Mouse (Mus musculus) layer of hippocampus, adult 2 months (tissue): ENCODE measurements around the gene Klhl8. TPM values are rescaled to one million over a fixed set of nuclear protein-coding genes. Genes with fewer than 3 reads are reported as not detected.

ENCODE experiments used
- DNase-seq, 2 experiments: peaks; one replicate each; pipeline ENCODE4 v3.0.0; 2022; ENCODE audit warnings: low spot score in 2 of 2
- H3K27ac ChIP-seq: fragments of 200-600 bp; 2 replicates; pipeline ENCODE4 v1.8.1; 2022
- H3K4me3 ChIP-seq: fragments of 200-600 bp; 2 replicates; pipeline ENCODE4 v1.8.1; 2022; ENCODE audit warnings: mild to moderate bottlenecking
- CTCF ChIP-seq: fragments of 200-600 bp; conservative IDR thresholded peaks from 2 replicates; pipeline ENCODE4 v1.8.1; 2022; ENCODE audit warnings: antibody characterized with exemption, mild to moderate bottlenecking, moderate library complexity
- total RNA-seq, 2 experiments: library from RNA; stranded (reverse); gene quantifications; 2 replicates each; pipeline ENCODE4 v1.2.3; 2021

Gene Klhl8
- total RNA-seq, 2 experiments from 2014 or later, result 30.4 to 32.7 TPM

GRCm38 (mm10) chr5:103854041-103854806 lies 56.8 kb downstream of the Klhl8 start:
- H3K4me3 ChIP-seq, result 0 out of 2 replicates have a peak overlapping the region, but pooled peaks have one; percentile 18
- TF ChIP-seq CTCF, result peak; percentile 50
- peak; percentile 36 to 76 for DNase-seq
- peak overlapping the region; percentile 77 for H3K27ac ChIP-seq

- Histone ChIP-seq H3K27ac (peak overlapping the region; percentile 43; the same call in 1 of the 2 replicates), H3K4me3 (no peak overlapping the region)
- DNase-seq, result no peak
- no peak for TF ChIP-seq CTCF
Measured at GRCm38 (mm10) chr5:103852756-103853549, 58.1 kb downstream of the Klhl8 start.

- no peak for DNase-seq
- Histone ChIP-seq H3K4me3 (no peak overlapping the region), H3K27ac (no peak overlapping the region)
- no peak for TF ChIP-seq CTCF
Measured at GRCm38 (mm10) chr5:103848546-103848945, 62.5 kb downstream of the Klhl8 start.

GRCm38 (mm10) chr5:103846609-103847008 lies 64.5 kb downstream of the Klhl8 start:
- DNase-seq, result no peak
- Histone ChIP-seq H3K27ac (no peak overlapping the region), H3K4me3 (no peak overlapping the region)
- TF ChIP-seq CTCF, result no peak

GRCm38 (mm10) chr5:103846154-103846551 lies 64.9 kb downstream of the Klhl8 start:
- Histone ChIP-seq H3K4me3 (no peak overlapping the region), H3K27ac (no peak overlapping the region)
- TF ChIP-seq CTCF, result no peak
- DNase-seq, result no peak

- DNase-seq, result peak; percentile 34 to 47
- Histone ChIP-seq H3K27ac (peak overlapping the region; percentile 41; the same call in 1 of the 2 replicates), H3K4me3 (no peak overlapping the region)
- TF ChIP-seq CTCF, result no peak
Measured at GRCm38 (mm10) chr5:103845418-103846153, 65.5 kb downstream of the Klhl8 start.

- TF ChIP-seq CTCF, result peak; percentile 79
- H3K4me3 ChIP-seq, result no peak overlapping the region
- DNase-seq, result peak in 1 of 2 experiments; percentile 53
- no peak overlapping the region for H3K27ac ChIP-seq
Measured at GRCm38 (mm10) chr5:103843938-103844337, 67.1 kb downstream of the Klhl8 start.

GRCm38 (mm10) chr5:103839265-103839626 lies 71.8 kb downstream of the Klhl8 start:
- no peak overlapping the region for H3K4me3 ChIP-seq
- no peak for TF ChIP-seq CTCF
- H3K27ac ChIP-seq, result no peak overlapping the region
- DNase-seq, result no peak

- Histone ChIP-seq H3K27ac (no peak overlapping the region), H3K4me3 (no peak overlapping the region)
- no peak for TF ChIP-seq CTCF
- no peak for DNase-seq
Measured at GRCm38 (mm10) chr5:103838550-103839264, 72.4 kb downstream of the Klhl8 start.

GRCm38 (mm10) chr5:103836148-103836784 lies 74.8 kb downstream of the Klhl8 start:
- no peak for DNase-seq
- TF ChIP-seq CTCF, result no peak
- no peak overlapping the region for H3K4me3 ChIP-seq
- H3K27ac ChIP-seq, result no peak overlapping the region

- TF ChIP-seq CTCF, result no peak
- H3K4me3 ChIP-seq, result no peak overlapping the region
Measured at GRCm38 (mm10) chr5:103835471-103836147, 75.5 kb downstream of the Klhl8 start.

More at GRCm38 (mm10) chr5:103835471-103836147, 75.5 kb downstream of the Klhl8 start:
- no peak for DNase-seq
- H3K27ac ChIP-seq, result no peak overlapping the region
